Mouse (Mus musculus): ENCODE data around the gene Acot6. TPM values are rescaled to one million over a fixed set of nuclear protein-coding genes. Genes with fewer than 3 reads are reported as not detected.
"Not testable (repeated sequence)": the region's sequence is repeated elsewhere in the genome, so short reads cannot be mapped to it uniquely, and the experiment has no call there.

Acot6 gene
- polyA plus RNA-seq, 1 experiment from 2014 or later = 1.1 TPM

DNA sequence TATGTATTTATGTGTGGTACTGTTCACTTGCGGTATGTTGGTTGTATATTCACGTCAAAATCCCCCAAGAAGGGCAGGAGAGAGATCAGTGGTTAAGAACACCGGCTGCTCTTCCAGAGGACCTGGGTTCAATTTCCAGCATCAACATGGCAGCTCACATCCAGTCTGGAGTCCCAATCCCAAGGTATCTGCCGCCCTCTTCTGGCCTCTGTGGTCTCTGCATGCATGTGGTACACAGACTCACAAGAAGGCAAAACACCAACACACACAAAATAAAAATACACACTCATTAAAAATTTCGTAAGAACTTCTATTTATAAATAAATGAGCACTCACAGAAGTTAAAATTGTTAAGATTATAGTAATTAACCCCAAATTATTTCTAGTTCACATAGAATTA lies 37.2 kb upstream of the Acot6 start:
- no peaks in the 10 kb centered on the region for H3K4me1 ChIP-seq (ENCODE audit: control insufficient read depth, insufficient read depth, low read length)
- ATAC-seq (ENCODE audit: insufficient number of reproducible peaks, low FRiP score, low TSS enrichment, low read depth) (no peak), DNase-seq (ENCODE audit: low spot score) (no peak)
- H3K4me2 ChIP-seq (ENCODE audit: low read depth, severe bottlenecking) = no peak overlapping the region
- H3K27me3 ChIP-seq (ENCODE audit: control insufficient read depth, insufficient read depth, low read length) = 0 out of 2 replicates have a peak, but pooled peaks cover under 1% of the 10 kb centered on the region
- no peaks in the 10 kb centered on the region for H3K9me3 ChIP-seq (ENCODE audit: control insufficient read depth, low read length)
- H3K36me3 ChIP-seq (ENCODE audit: control insufficient read depth, insufficient read depth, low read length) = no peaks in the 10 kb centered on the region
- no peak overlapping the region for H3K9ac ChIP-seq (ENCODE audit: low read length)
- H3K27ac ChIP-seq (replicated peaks; ENCODE audit: low read depth, low read length) = no peak overlapping the region
- WGBS = 71% methylated on average over 5 of the region's 5 CpGs
- no peak overlapping the region for H3K4me3 ChIP-seq (ENCODE audit: low read depth, low read length)

GRCm38 (mm10) chr12:84063833-84064232 lies 36.6 kb upstream of the Acot6 start:
- Histone ChIP-seq H3K27ac (replicated peaks; ENCODE audit: low read depth, low read length) (no peak overlapping the region), H3K4me3 (ENCODE audit: low read depth, low read length) (no peak overlapping the region), H3K4me2 (ENCODE audit: low read depth, severe bottlenecking) (no peak overlapping the region), H3K27me3 (ENCODE audit: control insufficient read depth, insufficient read depth, low read length) (peaks cover 6% of the 10 kb centered on the region), H3K36me3 (ENCODE audit: control insufficient read depth, insufficient read depth, low read length) (no peaks in the 10 kb centered on the region), H3K9me3 (ENCODE audit: control insufficient read depth, low read length) (no peaks in the 10 kb centered on the region), H3K4me1 (ENCODE audit: control insufficient read depth, insufficient read depth, low read length) (no peaks in the 10 kb centered on the region), H3K9ac (ENCODE audit: low read length) (no peak overlapping the region)
- ATAC-seq (ENCODE audit: insufficient number of reproducible peaks, low FRiP score, low TSS enrichment, low read depth) (no peak), DNase-seq (ENCODE audit: low spot score) (no peak)
- 80% methylated on average over 2 of the region's 2 CpGs for WGBS

GRCm38 (mm10) chr12:84064621-84065020 lies 35.8 kb upstream of the Acot6 start:
- Histone ChIP-seq H3K9ac (ENCODE audit: low read length) (no peak overlapping the region), H3K4me2 (ENCODE audit: low read depth, severe bottlenecking) (no peak overlapping the region), H3K4me1 (ENCODE audit: control insufficient read depth, insufficient read depth, low read length) (no peaks in the 10 kb centered on the region), H3K36me3 (ENCODE audit: control insufficient read depth, insufficient read depth, low read length) (no peaks in the 10 kb centered on the region), H3K27me3 (ENCODE audit: control insufficient read depth, insufficient read depth, low read length) (peaks cover 12% of the 10 kb centered on the region), H3K9me3 (ENCODE audit: control insufficient read depth, low read length) (no peaks in the 10 kb centered on the region), H3K27ac (replicated peaks; ENCODE audit: low read depth, low read length) (no peak overlapping the region), H3K4me3 (ENCODE audit: low read depth, low read length) (no peak overlapping the region)
- WGBS = 78% methylated on average over 8 of the region's 8 CpGs
- ATAC-seq (ENCODE audit: insufficient number of reproducible peaks, low FRiP score, low TSS enrichment, low read depth) (no peak), DNase-seq (ENCODE audit: low spot score) (no peak)

GRCm38 (mm10) chr12:84067752-84068151 lies 32.7 kb upstream of the Acot6 start:
- Histone ChIP-seq H3K4me2 (ENCODE audit: low read depth, severe bottlenecking) (no peak overlapping the region), H3K4me3 (ENCODE audit: low read depth, low read length) (no peak overlapping the region), H3K9me3 (ENCODE audit: control insufficient read depth, low read length) (no peaks in the 10 kb centered on the region), H3K36me3 (ENCODE audit: control insufficient read depth, insufficient read depth, low read length) (no peaks in the 10 kb centered on the region), H3K27me3 (ENCODE audit: control insufficient read depth, insufficient read depth, low read length) (peaks cover 14% of the 10 kb centered on the region), H3K27ac (replicated peaks; ENCODE audit: low read depth, low read length) (no peak overlapping the region), H3K4me1 (ENCODE audit: control insufficient read depth, insufficient read depth, low read length) (no peaks in the 10 kb centered on the region), H3K9ac (ENCODE audit: low read length) (no peak overlapping the region)
- 82% methylated on average over 4 of the region's 4 CpGs for WGBS
- DNase-seq (ENCODE audit: low spot score) = no peak
- no peak for ATAC-seq (ENCODE audit: insufficient number of reproducible peaks, low FRiP score, low TSS enrichment, low read depth)

DNA sequence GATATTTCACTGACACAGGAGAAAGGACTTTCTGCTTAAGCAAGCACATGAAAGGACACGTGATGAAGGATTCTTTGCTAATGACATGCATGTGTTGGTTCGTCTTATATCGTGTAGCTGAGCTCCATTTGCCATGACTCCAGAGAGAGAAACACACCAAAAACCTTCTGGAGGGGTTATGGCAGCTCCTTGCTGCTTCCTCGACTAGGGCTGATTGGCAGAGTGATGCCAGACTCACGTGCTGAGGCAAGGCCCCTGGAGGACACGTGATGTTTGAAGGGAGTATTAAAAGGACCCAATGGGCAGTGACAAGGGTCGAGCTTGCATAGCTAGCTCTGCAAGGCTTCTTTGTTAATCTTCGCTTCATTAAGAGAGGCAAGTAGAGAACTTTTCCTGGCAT lies 32.2 kb upstream of the Acot6 start:
- no peak overlapping the region for H3K27ac ChIP-seq (replicated peaks; ENCODE audit: low read depth, low read length)
- no peak overlapping the region for H3K4me2 ChIP-seq (ENCODE audit: low read depth, severe bottlenecking)
- H3K36me3 ChIP-seq (ENCODE audit: control insufficient read depth, insufficient read depth, low read length) = no peaks in the 10 kb centered on the region
- DNase-seq (ENCODE audit: low spot score) (no peak), ATAC-seq (ENCODE audit: insufficient number of reproducible peaks, low FRiP score, low TSS enrichment, low read depth) (no peak)
- WGBS = 63% methylated on average over 8 of the region's 8 CpGs
- no peak overlapping the region for H3K4me3 ChIP-seq (ENCODE audit: low read depth, low read length)
- peaks cover 14% of the 10 kb centered on the region for H3K27me3 ChIP-seq (ENCODE audit: control insufficient read depth, insufficient read depth, low read length)
- no peaks in the 10 kb centered on the region for H3K4me1 ChIP-seq (ENCODE audit: control insufficient read depth, insufficient read depth, low read length)
- H3K9ac ChIP-seq (ENCODE audit: low read length) = no peak overlapping the region
- H3K9me3 ChIP-seq (ENCODE audit: control insufficient read depth, low read length) = no peaks in the 10 kb centered on the region

DNA sequence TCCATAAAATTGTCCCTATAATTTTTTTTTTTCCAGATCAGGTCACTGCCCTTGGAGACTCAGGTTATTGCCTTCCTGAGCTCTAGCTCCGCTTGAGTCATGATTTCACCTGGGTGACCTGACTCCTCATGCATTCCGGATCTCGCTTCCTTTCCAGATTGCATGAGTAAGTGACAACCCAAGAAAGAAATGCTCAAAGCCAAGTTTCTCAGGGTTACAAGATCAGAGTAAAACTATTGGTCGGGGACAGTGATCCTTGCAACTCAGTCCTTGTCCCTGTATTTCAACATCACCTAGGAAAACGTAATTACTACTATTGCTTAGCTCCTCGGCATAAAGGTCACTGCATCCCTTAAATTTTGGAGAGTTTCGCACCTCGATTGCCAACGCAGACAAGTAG lies 31.5 kb upstream of the Acot6 start, which contains the start of gene Acot5:
TSS of gene Acot5 (plus strand) at position 340 of the 400 bp plus-strand sequence.
- H3K4me3 ChIP-seq (ENCODE audit: low read depth, low read length) = peak within 1 kb of the TSS; percentile 34
- no peak for DNase-seq (ENCODE audit: low spot score)
- no peaks in the 10 kb centered on the region for H3K4me1 ChIP-seq (ENCODE audit: control insufficient read depth, insufficient read depth, low read length)
- peaks cover 14% of the 10 kb centered on the region for H3K27me3 ChIP-seq (ENCODE audit: control insufficient read depth, insufficient read depth, low read length)
- no peaks in the 10 kb centered on the region for H3K9me3 ChIP-seq (ENCODE audit: control insufficient read depth, low read length)
- peak within 1 kb of the TSS; percentile 58 for H3K4me2 ChIP-seq (ENCODE audit: low read depth, severe bottlenecking)
- ATAC-seq (ENCODE audit: insufficient number of reproducible peaks, low FRiP score, low TSS enrichment, low read depth) = no peak
- WGBS = 53% methylated on average over 9 of the region's 9 CpGs
- H3K27ac ChIP-seq (replicated peaks; ENCODE audit: low read depth, low read length) = no peak within 1 kb of the TSS
- no peaks in the 10 kb centered on the region for H3K36me3 ChIP-seq (ENCODE audit: control insufficient read depth, insufficient read depth, low read length)
- H3K9ac ChIP-seq (ENCODE audit: low read length) = 0 out of 2 replicates have a peak within 1 kb of the TSS, but pooled peaks have one; percentile 30

- H3K9ac ChIP-seq (ENCODE audit: low read length) = 0 out of 2 replicates have a peak overlapping the region, but pooled peaks have one; percentile 30
- DNase-seq (ENCODE audit: low spot score) = peak; percentile 34
- 2% methylated on average over 36 of the region's 52 CpGs for WGBS
Measured at GRCm38 (mm10) chr12:84069582-84069981, 30.9 kb upstream of the Acot6 start.

DNA sequence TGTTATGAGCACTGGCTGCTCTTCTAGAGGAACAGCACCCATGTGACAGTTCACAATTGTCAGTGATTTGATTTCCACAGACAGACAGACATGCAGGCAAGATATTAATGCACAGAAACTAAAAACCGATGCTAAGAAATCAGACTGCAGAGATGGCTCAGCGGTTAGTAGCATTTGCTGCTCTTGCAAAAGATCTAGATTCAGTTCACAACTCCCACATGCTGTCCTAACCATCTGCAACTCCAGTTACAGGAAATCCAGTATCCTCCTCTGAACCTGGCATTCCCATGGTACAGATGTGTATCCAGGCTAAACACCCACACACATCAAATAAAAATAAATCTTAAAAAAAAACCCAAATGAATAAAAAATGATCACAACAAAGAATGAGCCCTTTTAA lies 28.8 kb upstream of the Acot6 start:
- WGBS = 90% methylated on average over 2 of the region's 2 CpGs
- no peaks in the 10 kb centered on the region for H3K36me3 ChIP-seq (ENCODE audit: control insufficient read depth, insufficient read depth, low read length)
- no peaks in the 10 kb centered on the region for H3K9me3 ChIP-seq (ENCODE audit: control insufficient read depth, low read length)

More at GRCm38 (mm10) chr12:84069582-84069981, 30.9 kb upstream of the Acot6 start:
- H3K9me3 ChIP-seq (ENCODE audit: control insufficient read depth, low read length); H3K4me1 ChIP-seq (ENCODE audit: control insufficient read depth, insufficient read depth, low read length); H3K36me3 ChIP-seq (ENCODE audit: control insufficient read depth, insufficient read depth, low read length); H3K27ac ChIP-seq (replicated peaks; ENCODE audit: low read depth, low read length); ATAC-seq (ENCODE audit: insufficient number of reproducible peaks, low FRiP score, low TSS enrichment, low read depth): not testable (repeated sequence)
- Histone ChIP-seq H3K4me2 (ENCODE audit: low read depth, severe bottlenecking) (peak overlapping the region; percentile 58), H3K4me3 (ENCODE audit: low read depth, low read length) (peak overlapping the region; percentile 34), H3K27me3 (ENCODE audit: control insufficient read depth, insufficient read depth, low read length) (peaks cover 14% of the 10 kb centered on the region)

GRCm38 (mm10) chr12:84077371-84077990 lies 23.0 kb upstream of the Acot6 start:
- Histone ChIP-seq H3K4me1 (ENCODE audit: control insufficient read depth, insufficient read depth, low read length) (no peaks in the 10 kb centered on the region), H3K4me2 (ENCODE audit: low read depth, severe bottlenecking) (no peak overlapping the region), H3K9me3 (ENCODE audit: control insufficient read depth, low read length) (no peaks in the 10 kb centered on the region), H3K4me3 (ENCODE audit: low read depth, low read length) (no peak overlapping the region), H3K27me3 (ENCODE audit: control insufficient read depth, insufficient read depth, low read length) (no peaks in the 10 kb centered on the region), H3K27ac (replicated peaks; ENCODE audit: low read depth, low read length) (no peak overlapping the region), H3K36me3 (ENCODE audit: control insufficient read depth, insufficient read depth, low read length) (no peaks in the 10 kb centered on the region), H3K9ac (ENCODE audit: low read length) (no peak overlapping the region)
- DNase-seq (ENCODE audit: low spot score) = no peak
- ATAC-seq (ENCODE audit: insufficient number of reproducible peaks, low FRiP score, low TSS enrichment, low read depth) = no peak
- WGBS = 86% methylated on average over 4 of the region's 4 CpGs

More for the DNA sequence above, 28.8 kb upstream of the Acot6 start:
- Histone ChIP-seq H3K4me2 (ENCODE audit: low read depth, severe bottlenecking) (no peak overlapping the region), H3K27me3 (ENCODE audit: control insufficient read depth, insufficient read depth, low read length) (peaks cover 14% of the 10 kb centered on the region), H3K27ac (replicated peaks; ENCODE audit: low read depth, low read length) (no peak overlapping the region), H3K4me3 (ENCODE audit: low read depth, low read length) (no peak overlapping the region), H3K4me1 (ENCODE audit: control insufficient read depth, insufficient read depth, low read length) (no peaks in the 10 kb centered on the region), H3K9ac (ENCODE audit: low read length) (no peak overlapping the region)
- ATAC-seq (ENCODE audit: insufficient number of reproducible peaks, low FRiP score, low TSS enrichment, low read depth) = no peak
- DNase-seq (ENCODE audit: low spot score) = no peak
